ENCODE assay signal across 11 mouse cellular contexts in genomic region chr3:98020431-98021229, GRCm38 (mm10). TPM values are rescaled to one million over a fixed set of nuclear protein-coding genes. Genes with fewer than 3 reads are reported as not detected.
DNase-seq lines count a peak whose midpoint lies in the region; ATAC-seq and TF ChIP-seq lines count a peak whose summit lies in the region.
"Had no signal": no experiment of that assay in that cellular context is flagged by ENCODE, and none has a peak within 500 bp of the region (broad histone marks: within the 10 kb centered on the region; RNA-seq: fewer than 3 reads in every experiment).

No protein-coding gene starts in this region.

- H3K27ac ChIP-seq in heart, postnatal 0 days (ENCODE audit: low read depth) = no peak overlapping the region

- no peak for DNase-seq in heart, postnatal 0 days (ENCODE audit: low spot score)
- DNase-seq in heart, adult 9 months (ENCODE audit: low spot score in 2 of 2) = no peak
- peak; percentile 84 for DNase-seq in gonadal fat pad, adult 2 months (ENCODE audit: low read depth)
- peak; percentile 48 to 58 for DNase-seq in lung, postnatal 4 days
- DNase-seq in ovary, postnatal 14 days (ENCODE audit: low spot score) = no peak
- no peak for DNase-seq in adrenal gland, adult 2 months
- DNase-seq: cerebellum, adult 9-11 months; gastrocnemius, postnatal 14 days; spleen, adult 18-20 months had no signal

- no peaks in the 10 kb centered on the region for H3K36me3 ChIP-seq in heart, postnatal 0 days (replicated peaks; ENCODE audit: control insufficient read depth, insufficient read depth, low read length)
- peaks cover 15% of the 10 kb centered on the region for H3K36me3 ChIP-seq in megakaryocyte, embryonic 14.5 days (replicated peaks; ENCODE audit: low read length)

- no peaks in the 10 kb centered on the region for H3K9me3 ChIP-seq in heart, postnatal 0 days (replicated peaks; ENCODE audit: control insufficient read depth, low read length)
- no peaks in the 10 kb centered on the region for H3K9me3 ChIP-seq in megakaryocyte, embryonic 14.5 days

- no peak for TF ChIP-seq EP300 in heart, postnatal 0 days (IDR thresholded peaks at IDR 0.05; ENCODE audit: low read depth)

- H3K4me3 ChIP-seq in heart, postnatal 0 days (ENCODE audit: low read depth, low read length) = no peak overlapping the region
- H3K4me3 ChIP-seq in megakaryocyte, embryonic 14.5 days (replicated peaks) = peak overlapping the region; percentile 21

- peak; percentile 48 for TF ChIP-seq CTCF in heart, postnatal 0 days (IDR thresholded peaks at IDR 0.05; ENCODE audit: low read depth)

- H3K4me1 ChIP-seq in heart, postnatal 0 days (ENCODE audit: control insufficient read depth, insufficient read depth) = peaks cover 64% of the 10 kb centered on the region
- H3K4me1 ChIP-seq in megakaryocyte, embryonic 14.5 days = peaks cover 67% of the 10 kb centered on the region

- no peak for ATAC-seq in heart, postnatal 0 days (ENCODE audit: insufficient read depth, low read depth)
- ATAC-seq in megakaryocyte, adult 5-6 weeks (ENCODE audit: poor library complexity, severe bottlenecking) = no peak

- no peak overlapping the region for H3K4me2 ChIP-seq in heart, postnatal 0 days (ENCODE audit: low read depth, low read length)

- no peak overlapping the region for H3K9ac ChIP-seq in heart, postnatal 0 days (replicated peaks; ENCODE audit: low read depth, low read length)

- H3K27me3 ChIP-seq in heart, postnatal 0 days (ENCODE audit: control insufficient read depth, insufficient read depth, low read length) = no peaks in the 10 kb centered on the region
- no peaks in the 10 kb centered on the region for H3K27me3 ChIP-seq in megakaryocyte, embryonic 14.5 days (replicated peaks)

- whole genome bisulfite sequencing in heart, postnatal 0 days = 65% methylated on average over 9 of the region's 9 CpGs

RNA-seq across cellular contexts. Expression of gene Notch2, which starts 7.3 kb away (rescaled TPM):
- 40.2 and 53.7 TPM in 2 replicates for total RNA-seq in heart, postnatal 0 days (2014; rRNA removed; ENCODE audit: low replicate concordance)
- 5.5 and 6.0 TPM in 2 replicates for polyA plus RNA-seq in heart, postnatal 0 days (2015; fragmentation: Nextera tagmentation; extraction: Ambion mirVana)
- polyA plus RNA-seq in megakaryocyte, embryonic 14.5 days (2012; ENCODE audit: insufficient read depth, low replicate concordance) = 0.45 and 1.9 TPM in 2 replicates
- total RNA-seq in megakaryocyte, adult 5-6 weeks (2015) = 92.1 and 97.4 TPM in 2 replicates
- 81.7 and 104 TPM in 2 replicates for total RNA-seq in megakaryocyte, adult 5-6 weeks (2017)
- 26.6 and 33.7 TPM in 2 replicates for polyA plus RNA-seq in gonadal fat pad, adult 2 months (2012; rRNA removed)
- total RNA-seq in adrenal gland, adult 2 months (2021) = 10 to 100 TPM; 53.8 to 70.1 TPM
- 26.4 and 33.9 TPM in 2 replicates for polyA plus RNA-seq in adrenal gland, adult 2 months (2012; rRNA removed)

Comparison
In these comparisons a context has a peak if more than half of its experiments do, and no peak if none do; other contexts are left out.
1. DNase-seq: peak in gonadal fat pad, adult 2 months (single experiment) and lung, postnatal 4 days (2 of 2); none in heart, postnatal 0 days (single experiment), heart, adult 9 months (0 of 2), ovary, postnatal 14 days (single experiment) and adrenal gland, adult 2 months (single experiment).